Mouse (Mus musculus): ENCODE data around the gene Gstm2.

DNA sequence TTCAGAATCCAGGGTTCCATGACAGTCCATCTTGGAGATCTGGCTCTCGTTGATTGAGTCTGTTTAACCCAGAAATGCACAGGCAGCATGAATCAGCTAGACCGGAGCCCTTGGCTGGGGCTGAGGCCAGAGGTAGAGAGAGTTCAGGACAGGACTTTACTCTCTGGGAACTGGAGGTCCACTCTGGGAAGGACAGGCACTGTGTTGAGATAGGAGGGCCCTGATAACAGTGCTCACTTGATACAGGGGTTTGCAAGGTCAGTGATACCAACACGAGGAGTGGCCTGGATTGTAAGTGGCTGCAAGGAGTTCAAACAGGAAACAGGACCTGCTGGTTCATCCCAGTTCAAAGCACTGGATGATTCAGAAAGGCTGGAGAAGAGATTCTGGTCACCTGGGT lies 8.6 kb downstream of the Gstm2 start:
- TF ChIP-seq CTCF (IDR thresholded peaks at IDR 0.05; ENCODE audit: low read depth) (no peak), EP300 (IDR thresholded peaks at IDR 0.05; ENCODE audit: low read depth) (no peak)

All from liver, embryonic 14.5 days (tissue).